Mouse (Mus musculus): ENCODE data around the gene Pdlim3.
"Not testable (repeated sequence)": the region's sequence is repeated elsewhere in the genome, so short reads cannot be mapped to it uniquely, and the experiment has no call there.

Gene Pdlim3

DNA sequence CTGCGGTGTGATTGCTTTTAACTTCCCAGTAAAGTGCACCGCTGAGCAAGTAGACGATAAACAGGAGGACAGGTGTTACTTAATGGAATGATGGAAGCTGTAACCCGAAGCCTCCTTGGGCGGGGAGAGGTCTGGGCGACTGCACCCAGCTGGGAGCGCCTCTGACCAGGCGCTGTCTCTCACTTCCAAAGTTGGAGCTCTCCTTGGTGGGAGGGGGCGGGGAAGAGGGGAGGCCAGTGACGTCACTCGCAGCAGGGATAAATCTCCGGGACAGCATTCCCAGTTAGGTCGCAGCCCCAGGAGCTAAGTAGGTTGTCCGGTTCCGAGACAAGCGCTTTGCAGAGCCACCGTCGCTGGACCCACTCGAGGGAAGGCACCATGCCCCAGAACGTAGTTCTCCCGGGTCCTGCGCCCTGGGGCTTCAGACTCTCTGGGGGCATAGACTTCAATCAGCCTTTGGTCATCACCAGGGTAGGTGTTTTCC lies at the start of gene Pdlim3:
Pdlim3 (plus strand) TSS at position 260 of the 484 bp plus-strand sequence.
- in situ Hi-C loops (cut with MboI, MseI), result no loop called here

DNA sequence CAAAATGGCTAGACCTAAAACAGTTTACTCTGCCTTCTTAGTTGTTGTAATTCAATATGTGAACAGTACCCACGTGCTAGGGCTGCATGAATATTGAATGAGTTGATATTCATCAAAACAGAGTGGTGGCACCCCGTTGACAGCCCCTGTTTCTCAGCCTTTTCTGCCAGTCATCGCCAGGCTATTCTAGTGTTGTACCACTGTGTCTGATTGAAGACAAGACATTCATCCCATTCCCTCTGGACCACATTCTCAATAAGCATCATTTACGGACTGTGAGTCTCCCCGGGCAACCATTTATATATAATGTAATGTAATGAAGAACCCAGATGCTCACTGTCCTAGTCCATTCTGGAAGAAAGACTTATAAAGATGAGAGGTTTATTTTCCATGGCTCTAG lies 42.0 kb upstream of the Pdlim3 start:
- in situ Hi-C loops (cut with MboI, MseI), result no loop called here

DNA sequence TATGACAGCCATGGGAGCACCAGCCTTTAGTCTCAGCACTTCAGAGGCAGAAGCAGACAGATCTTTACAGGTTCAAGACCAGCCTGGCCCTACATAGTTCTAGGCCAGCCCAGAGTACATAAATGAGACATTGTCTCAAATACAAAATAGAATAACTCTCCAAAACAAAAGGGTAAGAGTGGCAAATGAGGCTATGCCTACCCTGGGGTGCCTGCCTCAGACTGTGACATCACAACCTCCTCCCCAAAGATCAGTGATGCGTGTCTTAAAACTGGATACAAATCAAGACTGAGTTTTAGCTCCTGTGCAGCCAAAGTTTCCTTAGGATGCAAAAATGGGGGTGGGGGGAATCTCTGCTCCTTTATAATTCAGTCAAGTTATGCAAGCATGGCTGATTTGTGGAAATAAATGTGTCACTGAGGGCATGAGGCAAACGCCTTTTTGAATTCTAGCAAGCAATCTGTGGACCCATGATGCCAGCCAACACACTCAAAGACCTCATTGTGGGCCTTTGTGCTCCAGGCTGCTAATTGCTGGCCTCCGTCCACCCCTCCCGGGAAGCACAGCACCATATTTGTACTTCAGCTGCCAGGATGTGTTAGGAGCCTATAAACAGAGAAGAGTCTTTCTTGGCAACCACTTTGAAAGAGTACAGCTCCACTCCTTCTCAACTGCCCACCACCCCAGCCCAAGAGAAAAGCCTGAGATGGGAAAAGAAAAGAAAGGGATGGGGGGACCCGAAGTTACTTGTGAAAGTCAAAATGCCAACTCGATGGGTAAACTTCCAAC lies 41.0 kb upstream of the Pdlim3 start:
- in situ Hi-C loops (cut with MboI, MseI), result no loop called here

DNA sequence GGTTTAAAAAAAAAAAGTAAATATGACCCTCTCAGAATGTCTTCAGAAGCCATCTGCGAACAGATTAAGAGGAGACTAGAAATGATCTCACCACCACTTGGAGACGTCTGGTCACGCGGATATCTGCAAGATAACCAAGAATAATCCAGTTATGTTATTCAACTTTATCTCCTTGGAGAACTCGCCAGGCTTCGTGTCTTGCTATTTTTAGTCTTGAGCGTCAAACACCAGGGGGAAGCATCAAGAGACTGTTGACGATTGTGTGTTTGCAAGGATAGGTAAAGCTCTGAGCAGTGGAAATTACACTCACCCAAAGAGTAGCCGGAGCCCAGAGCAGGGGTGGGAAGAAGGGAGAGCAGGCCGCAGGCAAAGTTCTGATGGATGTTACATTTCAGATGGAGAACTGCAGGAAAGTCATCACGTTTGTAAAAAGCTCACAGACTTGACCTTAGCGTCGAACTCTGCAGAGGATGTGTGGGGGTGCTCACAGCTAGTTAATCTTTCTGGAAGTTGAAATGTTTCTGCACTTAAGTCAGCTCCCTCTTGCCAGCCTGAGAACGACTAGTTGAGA lies 40.3 kb upstream of the Pdlim3 start:
- in situ Hi-C loops (cut with MboI, MseI), result no loop called here

DNA sequence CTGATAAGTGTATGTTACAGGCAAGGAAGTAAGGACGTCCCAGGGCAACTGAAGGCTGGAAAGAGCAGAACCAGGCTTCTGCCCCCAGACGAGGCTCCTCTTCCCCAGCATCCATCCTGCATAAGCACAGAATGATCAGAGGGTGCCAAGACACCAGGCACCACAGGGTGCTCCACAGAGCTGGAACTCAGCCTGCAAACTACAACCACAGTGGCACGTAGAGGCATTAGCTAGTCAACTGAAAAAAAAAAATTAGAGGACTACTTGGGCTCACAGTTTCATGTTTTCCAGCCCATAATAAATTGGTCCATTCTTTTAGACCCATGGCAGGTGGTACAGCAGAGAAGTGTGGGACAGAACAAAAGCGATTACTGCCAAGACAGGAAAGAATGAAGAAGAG lies 39.4 kb upstream of the Pdlim3 start:
- in situ Hi-C loops (cut with MboI, MseI), result no loop called here

DNA sequence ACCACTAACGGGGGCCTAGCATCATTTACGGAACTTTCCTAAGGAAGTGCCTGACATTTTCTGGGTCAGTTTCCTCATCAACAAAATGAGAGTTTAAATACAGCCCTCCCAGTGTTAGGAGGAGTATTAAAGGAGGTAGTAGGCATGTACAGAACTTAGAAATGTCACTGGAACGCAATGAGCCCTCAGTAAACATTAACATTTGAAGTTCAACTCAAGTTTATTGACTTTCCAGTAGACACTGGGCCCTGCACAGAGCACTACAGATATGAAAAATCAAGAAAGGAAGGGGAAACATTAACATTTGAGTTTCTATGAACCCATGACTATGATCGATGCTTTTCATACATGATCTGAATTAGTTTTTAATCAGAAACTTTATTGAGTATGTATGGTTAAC lies 30.1 kb upstream of the Pdlim3 start:
- in situ Hi-C loops (cut with MboI, MseI), result no loop called here

DNA sequence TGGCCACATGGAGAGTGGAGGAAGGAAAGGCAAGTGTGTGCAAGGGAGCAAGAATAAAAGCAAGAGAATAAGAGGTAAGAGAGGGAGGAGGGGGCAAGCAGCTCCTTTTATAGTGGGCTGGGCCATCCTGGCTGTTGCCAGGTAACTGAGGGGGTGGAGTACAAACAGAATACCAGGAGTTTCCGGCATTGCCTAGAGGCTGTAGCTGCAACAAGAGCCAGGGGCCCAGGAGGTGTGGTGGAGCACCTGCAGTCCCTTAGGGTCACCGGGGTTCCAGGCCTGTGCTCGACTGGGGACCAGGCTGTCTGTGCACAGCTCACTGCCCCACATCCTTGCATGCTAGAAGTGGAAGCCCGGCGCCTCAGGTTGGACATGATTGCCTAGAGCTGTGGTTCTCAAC lies 27.5 kb upstream of the Pdlim3 start:
- in situ Hi-C loops (cut with MboI, MseI), result no loop called here

DNA sequence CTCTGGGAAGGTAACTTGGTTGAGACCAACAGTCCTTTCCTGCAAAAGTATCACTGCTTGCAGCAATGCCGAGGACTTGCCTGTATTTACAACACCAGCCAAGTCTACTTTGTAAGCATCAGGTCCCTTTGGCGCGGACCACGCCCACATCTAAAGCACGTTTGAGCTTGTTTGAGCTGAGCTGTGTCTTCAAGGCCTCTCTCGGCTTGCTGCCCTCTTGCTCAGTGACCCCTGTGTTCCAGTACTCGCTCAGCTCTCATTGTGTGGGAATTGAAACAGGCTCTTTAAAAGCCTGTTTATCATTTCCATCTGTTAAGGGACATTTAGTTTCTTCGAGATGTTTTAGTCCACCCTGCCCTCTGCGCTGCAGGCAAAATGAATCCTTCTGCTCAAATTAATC lies 26.9 kb upstream of the Pdlim3 start:
- in situ Hi-C loops (cut with MboI, MseI), result no loop called here

DNA sequence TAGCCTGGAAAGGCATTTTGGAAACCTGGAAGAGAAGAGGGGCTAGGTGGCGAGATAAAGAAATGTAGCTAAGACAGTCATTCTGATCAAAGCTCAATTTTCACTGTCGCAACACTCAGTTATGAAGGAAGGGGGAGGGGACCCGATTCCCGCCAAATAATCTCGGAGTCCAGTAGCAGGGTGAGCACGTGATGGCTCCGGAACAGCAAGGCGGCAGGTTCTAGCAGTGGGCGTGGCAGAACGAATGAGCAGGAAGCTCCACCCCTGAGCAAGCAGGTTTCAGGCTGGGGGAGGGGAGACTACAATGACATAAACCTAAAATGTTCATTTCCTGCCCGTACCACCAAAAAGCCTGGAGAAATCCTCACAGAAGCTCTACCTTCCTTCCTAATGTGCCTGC lies 13.7 kb upstream of the Pdlim3 start:
- in situ Hi-C loops (cut with MboI, MseI), result not testable (repeated sequence)

DNA sequence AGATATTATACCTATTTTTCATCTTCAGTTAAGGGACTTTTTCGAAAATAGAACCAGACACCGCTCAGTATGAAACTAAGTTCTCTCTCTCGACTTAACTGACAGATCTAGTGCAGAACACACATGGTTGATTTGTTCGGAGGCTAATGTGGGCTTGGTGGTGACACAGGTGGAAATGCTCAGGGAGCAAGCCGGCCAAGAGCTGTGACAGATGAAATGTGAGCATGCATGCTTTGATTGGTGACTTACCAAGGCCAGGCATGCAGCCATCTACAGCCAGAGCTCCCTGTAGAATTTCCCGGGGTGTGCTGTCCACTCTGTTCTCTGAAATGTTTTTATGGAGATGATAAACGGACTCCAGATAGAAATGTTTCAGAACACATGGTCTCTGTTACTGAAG lies 13.2 kb upstream of the Pdlim3 start:
- in situ Hi-C loops (cut with MboI, MseI), result no loop called here

DNA sequence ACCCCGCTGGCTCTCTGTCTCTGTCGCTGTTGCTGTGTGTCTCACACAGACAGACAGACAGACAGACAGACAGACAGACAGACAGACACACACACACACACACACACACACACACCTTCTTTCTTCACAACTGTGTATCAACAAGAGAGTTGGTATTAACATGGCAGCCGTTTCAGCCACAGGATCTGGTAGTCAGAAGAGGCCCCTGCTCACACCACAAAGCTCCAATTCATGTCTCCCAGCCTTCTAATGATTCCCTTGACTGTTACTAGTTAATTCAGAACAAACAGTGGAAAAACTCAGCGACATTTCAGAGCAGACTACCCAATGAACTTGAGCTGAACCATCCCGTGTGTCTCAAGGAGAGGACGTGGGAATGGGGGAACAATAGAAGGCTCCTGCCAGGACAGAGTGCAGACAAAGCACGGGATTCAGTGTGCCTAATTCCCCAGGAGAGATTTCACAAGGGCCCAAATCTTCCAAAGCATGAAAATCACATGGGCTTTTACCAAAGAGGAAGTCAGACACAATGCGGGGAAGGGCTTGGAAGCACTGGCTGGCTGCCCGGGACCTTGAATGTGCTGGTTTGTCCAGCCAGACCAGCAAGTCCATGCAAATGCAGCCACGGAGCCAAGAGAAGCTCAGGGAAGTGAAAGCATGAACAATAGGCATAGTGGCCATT lies 10.2 kb upstream of the Pdlim3 start:
- in situ Hi-C loops (cut with MboI, MseI), result no loop called here

DNA sequence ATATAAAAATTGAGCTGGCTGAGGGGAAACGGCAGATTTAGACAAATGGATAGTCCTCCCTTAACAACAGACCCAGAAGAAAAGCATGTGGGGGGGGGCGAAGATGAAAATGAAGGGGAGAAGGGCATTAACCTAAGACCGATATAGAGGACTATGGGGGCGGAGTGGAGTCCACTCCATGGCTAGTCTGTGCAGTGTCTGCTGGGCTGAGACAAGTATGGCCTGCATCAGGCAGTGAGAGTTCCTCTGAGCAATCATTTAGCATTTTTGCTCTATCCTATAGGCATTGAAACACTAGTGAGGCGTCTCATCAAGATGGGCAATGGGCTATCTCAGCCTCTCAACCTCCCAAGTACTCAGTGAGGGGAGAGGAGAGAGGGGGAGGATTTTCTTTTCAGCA lies 8.9 kb upstream of the Pdlim3 start:
- in situ Hi-C loops (cut with MboI, MseI), result no loop called here

DNA sequence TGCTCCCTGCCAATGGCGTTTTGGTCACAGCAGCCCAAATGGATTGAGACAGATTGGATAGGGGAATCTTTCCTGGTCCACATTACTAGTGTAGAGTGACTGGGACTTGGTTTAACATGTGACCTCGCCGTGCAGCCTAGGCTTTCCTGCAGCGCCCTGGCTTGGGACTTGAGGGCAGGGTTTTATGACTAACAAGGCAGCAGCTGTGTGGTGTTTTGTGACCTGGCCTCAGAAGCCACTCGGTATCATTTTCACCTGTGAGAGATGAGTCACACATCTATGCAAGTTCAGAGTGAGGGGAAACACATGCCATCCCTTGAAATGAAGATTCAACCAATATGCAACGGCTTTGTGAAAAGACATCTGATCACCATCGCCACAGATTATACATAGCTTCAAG lies 7.6 kb upstream of the Pdlim3 start:
- in situ Hi-C loops (cut with MboI, MseI), result no loop called here

DNA sequence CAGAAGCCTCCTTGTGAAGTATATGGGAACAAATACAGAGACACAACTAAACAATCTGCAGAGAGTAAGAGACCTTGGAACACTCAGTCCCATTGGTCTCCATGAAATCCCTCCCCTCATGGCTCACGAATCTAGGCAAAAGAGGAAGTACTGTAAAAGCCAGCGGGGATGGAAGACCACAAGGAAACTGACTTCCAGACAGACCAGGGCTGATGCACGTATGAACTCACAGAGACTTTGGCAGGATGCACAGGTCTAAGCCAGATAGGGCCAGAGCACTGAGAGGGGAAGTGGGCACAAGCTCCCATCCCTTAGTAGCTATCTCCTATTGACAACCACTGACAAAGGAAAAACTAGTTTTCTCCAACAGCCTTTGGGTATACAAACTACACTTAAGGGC lies 4.8 kb upstream of the Pdlim3 start:
- in situ Hi-C loops (cut with MboI, MseI), result no loop called here

DNA sequence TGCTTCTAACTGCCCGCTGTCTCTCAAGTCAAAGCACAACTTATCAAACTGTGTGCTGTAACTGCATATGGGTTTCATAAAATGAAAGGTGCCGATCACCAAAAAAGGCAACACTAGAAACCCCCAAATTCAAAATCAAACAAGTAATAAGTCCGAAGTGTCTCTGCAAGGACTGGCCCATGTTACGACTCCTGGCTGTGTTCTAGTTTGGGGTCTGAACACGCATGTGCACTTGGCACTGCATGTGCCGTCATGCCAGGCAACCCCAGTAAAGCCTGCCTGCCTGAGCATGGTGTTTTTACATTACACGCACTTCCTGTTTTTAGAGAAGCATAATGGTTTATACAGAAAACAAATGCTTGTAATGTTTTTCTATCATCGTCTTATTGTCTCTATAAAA lies 3.5 kb upstream of the Pdlim3 start:
- in situ Hi-C loops (cut with MboI, MseI), result no loop called here

DNA sequence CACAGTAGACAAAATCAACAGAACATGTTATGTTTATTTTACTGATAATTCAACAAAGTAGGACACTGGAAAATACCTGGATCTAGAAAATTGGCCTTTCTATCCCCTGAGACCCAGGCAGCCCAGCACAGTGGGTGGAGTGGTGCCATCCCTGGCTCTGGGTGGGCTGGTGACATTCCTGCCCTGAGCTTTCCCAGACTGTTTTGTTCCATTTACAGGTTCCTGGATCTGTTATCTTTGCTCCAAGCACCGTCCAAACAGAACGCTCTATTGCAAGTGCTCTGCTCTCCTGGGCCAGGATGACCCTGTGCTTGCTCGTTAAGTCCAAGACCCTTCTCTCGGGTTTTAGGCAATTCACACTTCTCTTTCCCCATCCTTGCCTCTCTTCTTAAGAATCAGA lies 1.5 kb upstream of the Pdlim3 start:
- in situ Hi-C loops (cut with MboI, MseI), result no loop called here

DNA sequence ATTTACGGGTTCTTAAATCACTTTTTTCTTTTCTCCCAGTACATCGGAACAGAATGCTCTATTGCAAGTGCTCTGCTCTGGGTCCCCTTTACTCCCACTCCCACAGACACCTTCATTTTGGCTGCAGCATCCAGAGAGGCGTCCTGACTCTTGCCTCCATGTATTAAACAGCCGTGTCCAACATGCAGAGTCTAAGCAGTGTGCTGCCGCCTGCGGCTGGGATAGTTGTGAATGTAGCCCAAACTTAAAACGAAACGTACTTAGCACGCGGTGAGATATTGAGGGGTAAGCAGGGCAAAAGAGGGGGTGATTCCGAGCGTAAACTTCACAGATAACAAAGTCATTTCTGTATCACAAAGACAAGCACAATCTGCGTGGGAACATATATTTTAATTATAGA lies 709 bp upstream of the Pdlim3 start:
- in situ Hi-C loops (cut with MboI, MseI), result no loop called here

DNA sequence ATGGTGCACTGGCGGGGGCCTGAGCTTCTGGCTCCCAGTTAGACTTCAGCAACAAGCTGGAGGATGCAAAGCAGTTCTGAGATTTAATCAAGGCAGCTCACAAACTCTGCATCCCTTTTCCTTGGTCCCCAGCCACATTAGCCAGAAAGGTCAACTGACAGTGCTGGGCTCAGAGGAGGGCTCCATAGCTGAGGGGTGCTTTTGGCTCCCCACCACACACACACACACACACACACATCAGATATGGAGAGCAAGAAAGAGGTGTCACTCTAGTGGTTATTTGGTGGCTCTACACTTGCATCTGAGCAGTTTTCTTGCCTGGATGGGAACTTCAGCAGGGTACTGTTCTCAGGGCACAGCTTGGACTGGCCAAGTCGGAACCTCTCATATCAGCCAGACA lies 514 bp downstream of the Pdlim3 start:
- in situ Hi-C loops (cut with MboI, MseI), result no loop called here

DNA sequence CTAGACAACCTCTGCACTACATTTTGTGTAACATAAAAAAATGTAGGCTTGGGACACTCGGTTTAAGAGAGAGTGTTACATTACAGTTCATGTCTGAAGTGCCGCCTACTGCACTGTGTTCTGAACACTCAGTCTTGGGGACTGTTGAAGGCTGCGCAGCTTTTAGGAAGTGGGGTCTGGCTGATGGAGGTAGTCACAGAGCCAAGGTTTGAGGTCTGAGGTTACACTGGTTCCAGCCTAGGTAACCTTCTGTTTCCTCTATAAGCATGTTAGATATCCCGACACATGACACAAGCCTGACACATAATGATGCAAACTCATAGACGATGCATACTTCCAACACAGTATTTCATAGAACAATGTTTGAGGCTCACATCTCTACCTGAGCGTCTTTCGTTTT lies 4.5 kb downstream of the Pdlim3 start:
- in situ Hi-C loops (cut with MboI, MseI), result no loop called here

DNA sequence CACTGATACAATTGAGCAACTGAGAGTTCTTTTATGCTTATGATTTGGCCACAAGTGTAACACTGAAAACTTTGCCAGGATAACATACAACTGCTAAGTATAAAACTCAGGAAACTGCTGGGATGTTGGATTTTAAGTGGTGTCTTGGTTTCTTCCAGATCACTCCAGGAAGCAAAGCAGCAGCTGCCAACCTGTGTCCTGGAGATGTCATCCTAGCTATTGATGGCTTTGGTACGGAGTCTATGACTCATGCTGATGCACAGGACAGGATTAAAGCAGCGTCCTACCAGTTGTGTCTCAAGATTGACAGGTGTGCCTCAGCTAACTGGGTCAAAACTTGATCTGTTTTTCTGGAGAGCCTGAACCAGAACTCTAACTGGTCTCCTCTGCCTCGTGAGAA lies 11.3 kb downstream of the Pdlim3 start:
- in situ Hi-C loops (cut with MboI, MseI), result no loop called here

DNA sequence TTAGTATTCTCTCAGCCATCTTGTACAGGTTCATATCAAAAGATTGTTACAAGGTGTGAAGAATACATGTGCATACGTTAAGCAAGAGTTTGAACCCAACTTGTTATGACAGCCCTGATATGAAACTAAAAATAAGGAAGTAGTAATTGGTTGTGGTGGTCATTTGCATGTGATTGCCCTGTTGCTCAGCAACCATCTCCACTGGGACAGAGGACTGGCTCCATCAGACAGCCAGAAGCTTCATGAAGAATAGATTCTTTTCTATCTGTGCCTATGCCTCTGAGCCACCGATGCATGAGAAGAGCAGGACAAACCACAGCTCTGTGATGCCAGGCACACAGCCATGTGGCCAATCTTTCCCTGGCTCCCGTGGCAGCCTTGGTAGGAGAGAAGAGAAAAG lies 14.5 kb downstream of the Pdlim3 start:
- in situ Hi-C loops (cut with MboI, MseI), result no loop called here

DNA sequence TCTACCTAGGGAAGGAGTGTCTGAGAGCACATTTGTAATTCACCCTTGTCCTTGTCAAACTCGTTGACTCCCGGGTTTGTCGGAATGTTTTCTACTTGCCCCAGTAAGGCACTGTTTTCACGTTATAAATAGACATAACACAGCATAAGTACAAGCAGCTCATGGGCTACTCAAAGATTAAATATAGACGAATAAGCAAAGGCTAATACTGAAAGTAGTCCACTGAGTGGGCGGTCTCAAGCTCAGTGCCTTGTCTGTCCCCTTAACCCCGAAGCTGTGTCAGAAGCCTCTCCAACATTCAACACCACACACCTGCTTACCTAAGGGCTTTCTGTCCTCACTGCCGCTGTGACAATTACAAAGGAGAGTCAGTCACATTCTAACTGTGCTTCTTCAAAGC lies 16.4 kb downstream of the Pdlim3 start:
- in situ Hi-C loops (cut with MboI, MseI), result no loop called here

DNA sequence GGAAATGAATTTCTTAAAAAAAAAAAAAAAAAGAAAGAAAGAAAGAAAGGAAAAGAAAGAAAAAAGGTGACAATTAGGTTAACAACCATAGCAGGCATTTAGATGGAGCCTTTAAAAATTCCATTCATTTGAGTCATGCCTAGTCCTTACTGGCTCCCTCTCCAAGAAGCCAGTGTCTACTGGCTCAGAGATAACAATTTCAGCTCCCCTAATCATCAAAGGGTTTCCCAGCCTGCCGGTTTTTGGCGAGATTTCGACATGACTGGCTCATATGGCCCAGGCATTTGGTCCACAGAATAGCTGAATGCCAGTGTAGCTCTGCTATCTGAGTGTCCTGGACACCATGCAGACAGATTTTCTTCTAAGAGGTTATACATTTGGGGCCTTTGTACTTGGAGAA lies 18.4 kb downstream of the Pdlim3 start:
- in situ Hi-C loops (cut with MboI, MseI), result no loop called here

Data from T-helper 2 cell (primary cell).